Mouse (Mus musculus): ENCODE measurements around the gene Smim6. TPM values are rescaled to one million over a fixed set of nuclear protein-coding genes. Genes with fewer than 3 reads are reported as not detected.

Gene Smim6
- total and polyA plus RNA-seq, 2 experiments from 2014 or later, result 0.27 TPM; not detected in 1

- H3K9me3 ChIP-seq (ENCODE audit: low read length), result no peaks in the 10 kb centered on the region
- no peak for TF ChIP-seq CTCF (IDR thresholded peaks at IDR 0.05; ENCODE audit: low read depth)
- ATAC-seq, result no peak
- no peak overlapping the region for H3K4me2 ChIP-seq (ENCODE audit: low read depth)
- no peak overlapping the region for H3K27ac ChIP-seq (ENCODE audit: low read depth, low read length)
- H3K4me3 ChIP-seq (ENCODE audit: low read depth, low read length), result no peak overlapping the region
- DNase-seq, result no peak
- H3K9ac ChIP-seq, result no peak overlapping the region
- WGBS, result 86% methylated on average over 6 of the region's 6 CpGs
- no peaks in the 10 kb centered on the region for H3K4me1 ChIP-seq (ENCODE audit: insufficient read depth)
- H3K27me3 ChIP-seq (ENCODE audit: insufficient read depth, low read length), result no peaks in the 10 kb centered on the region
- H3K36me3 ChIP-seq (ENCODE audit: insufficient read depth), result peaks cover 5% of the 10 kb centered on the region
Observed at GRCm38 (mm10) chr11:115889159-115889558, 22.7 kb upstream of the Smim6 start.

- ATAC-seq, result no peak
- H3K4me2 ChIP-seq (ENCODE audit: low read depth), result no peak overlapping the region
- no peaks in the 10 kb centered on the region for H3K9me3 ChIP-seq (ENCODE audit: low read length)
- no peak for DNase-seq
- TF ChIP-seq CTCF (IDR thresholded peaks at IDR 0.05; ENCODE audit: low read depth), result no peak
- H3K27me3 ChIP-seq (ENCODE audit: insufficient read depth, low read length), result no peaks in the 10 kb centered on the region
- H3K9ac ChIP-seq, result no peak overlapping the region
- H3K27ac ChIP-seq (ENCODE audit: low read depth, low read length), result no peak overlapping the region
- no peaks in the 10 kb centered on the region for H3K4me1 ChIP-seq (ENCODE audit: insufficient read depth)
- peaks cover 10% of the 10 kb centered on the region for H3K36me3 ChIP-seq (ENCODE audit: insufficient read depth)
- no peak overlapping the region for H3K4me3 ChIP-seq (ENCODE audit: low read depth, low read length)
- 58% methylated on average over 6 of the region's 6 CpGs for WGBS
Observed at GRCm38 (mm10) chr11:115892213-115892612, 19.6 kb upstream of the Smim6 start.

- Histone ChIP-seq H3K27me3 (ENCODE audit: insufficient read depth, low read length) (no peaks in the 10 kb centered on the region), H3K4me1 (ENCODE audit: insufficient read depth) (no peaks in the 10 kb centered on the region), H3K4me3 (ENCODE audit: low read depth, low read length) (no peak overlapping the region), H3K36me3 (ENCODE audit: insufficient read depth) (peaks cover 10% of the 10 kb centered on the region), H3K4me2 (ENCODE audit: low read depth) (no peak overlapping the region), H3K27ac (ENCODE audit: low read depth, low read length) (no peak overlapping the region), H3K9me3 (ENCODE audit: low read length) (no peaks in the 10 kb centered on the region), H3K9ac (no peak overlapping the region)
- no peak for TF ChIP-seq CTCF (IDR thresholded peaks at IDR 0.05; ENCODE audit: low read depth)
- 86% methylated on average over 9 of the region's 9 CpGs for WGBS
- no peak for DNase-seq
- no peak for ATAC-seq
Observed at GRCm38 (mm10) chr11:115893071-115893470, 18.7 kb upstream of the Smim6 start.

GRCm38 (mm10) chr11:115894755-115895520, 16.9 kb upstream of the Smim6 start:
- Histone ChIP-seq H3K4me2 (ENCODE audit: low read depth) (no peak overlapping the region), H3K27ac (ENCODE audit: low read depth, low read length) (no peak overlapping the region), H3K27me3 (ENCODE audit: insufficient read depth, low read length) (no peaks in the 10 kb centered on the region), H3K9ac (no peak overlapping the region), H3K9me3 (ENCODE audit: low read length) (no peaks in the 10 kb centered on the region), H3K36me3 (ENCODE audit: insufficient read depth) (peaks cover 10% of the 10 kb centered on the region), H3K4me3 (ENCODE audit: low read depth, low read length) (no peak overlapping the region), H3K4me1 (ENCODE audit: insufficient read depth) (no peaks in the 10 kb centered on the region)
- 78% methylated on average over 14 of the region's 14 CpGs for WGBS
- TF ChIP-seq CTCF (IDR thresholded peaks at IDR 0.05; ENCODE audit: low read depth), result peak; percentile 39
- no peak for ATAC-seq
- peak; percentile 6 for DNase-seq

GRCm38 (mm10) chr11:115898446-115898845, 13.4 kb upstream of the Smim6 start:
- H3K4me1 ChIP-seq (ENCODE audit: insufficient read depth), result no peaks in the 10 kb centered on the region
- no peak overlapping the region for H3K9ac ChIP-seq
- peaks cover 9% of the 10 kb centered on the region for H3K36me3 ChIP-seq (ENCODE audit: insufficient read depth)
- DNase-seq (no peak), ATAC-seq (no peak)
- TF ChIP-seq CTCF (IDR thresholded peaks at IDR 0.05; ENCODE audit: low read depth), result no peak
- no peak overlapping the region for H3K4me2 ChIP-seq (ENCODE audit: low read depth)
- H3K4me3 ChIP-seq (ENCODE audit: low read depth, low read length), result no peak overlapping the region
- WGBS, result 82% methylated on average over 7 of the region's 7 CpGs
- H3K9me3 ChIP-seq (ENCODE audit: low read length), result no peaks in the 10 kb centered on the region
- H3K27ac ChIP-seq (ENCODE audit: low read depth, low read length), result no peak overlapping the region
- no peaks in the 10 kb centered on the region for H3K27me3 ChIP-seq (ENCODE audit: insufficient read depth, low read length)

GRCm38 (mm10) chr11:115898886-115899285, 12.9 kb upstream of the Smim6 start:
- H3K27me3 ChIP-seq (ENCODE audit: insufficient read depth, low read length), result no peaks in the 10 kb centered on the region
- 0 out of 2 replicates have a peak, but pooled peaks cover 5% of the 10 kb centered on the region for H3K36me3 ChIP-seq (ENCODE audit: insufficient read depth)
- ATAC-seq (peak; percentile 88), DNase-seq (peak; percentile 30)
- no peak overlapping the region for H3K4me3 ChIP-seq (ENCODE audit: low read depth, low read length)
- H3K4me2 ChIP-seq (ENCODE audit: low read depth), result no peak overlapping the region
- peak; percentile 59 for TF ChIP-seq CTCF (IDR thresholded peaks at IDR 0.05; ENCODE audit: low read depth)
- H3K9ac ChIP-seq, result no peak overlapping the region
- no peak overlapping the region for H3K27ac ChIP-seq (ENCODE audit: low read depth, low read length)
- H3K9me3 ChIP-seq (ENCODE audit: low read length), result no peaks in the 10 kb centered on the region
- H3K4me1 ChIP-seq (ENCODE audit: insufficient read depth), result no peaks in the 10 kb centered on the region
- WGBS, result 16% methylated on average over 4 of the region's 4 CpGs

- H3K4me3 ChIP-seq (ENCODE audit: low read depth, low read length), result no peak within 1 kb of the TSS
- H3K4me1 ChIP-seq (ENCODE audit: insufficient read depth), result no peaks in the 10 kb centered on the region
- DNase-seq (no peak), ATAC-seq (no peak; the same call in 1 of the 2 replicates)
- WGBS, result 34% methylated on average over 16 of the region's 16 CpGs
- H3K27me3 ChIP-seq (ENCODE audit: insufficient read depth, low read length), result no peaks in the 10 kb centered on the region
- H3K9ac ChIP-seq, result no peak within 1 kb of the TSS
- H3K4me2 ChIP-seq (ENCODE audit: low read depth), result no peak within 1 kb of the TSS
- H3K36me3 ChIP-seq (ENCODE audit: insufficient read depth), result no peaks in the 10 kb centered on the region
- no peak within 1 kb of the TSS for H3K27ac ChIP-seq (ENCODE audit: low read depth, low read length)
- no peak for TF ChIP-seq CTCF (IDR thresholded peaks at IDR 0.05; ENCODE audit: low read depth)
- H3K9me3 ChIP-seq (ENCODE audit: low read length), result no peaks in the 10 kb centered on the region
Observed at GRCm38 (mm10) chr11:115899486-115900266, 12.1 kb upstream of the Smim6 start, which contains the start of gene Smim5. Gene Smim5, plus strand, starts transcription at chr11:115899966.
